Mouse (Mus musculus): Measurements from ENCODE around the gene Gapvd1.
"Not testable (repeated sequence)": the region's sequence is repeated elsewhere in the genome, so short reads cannot be mapped to it uniquely, and the experiment has no call there.

The Gapvd1 gene

DNA sequence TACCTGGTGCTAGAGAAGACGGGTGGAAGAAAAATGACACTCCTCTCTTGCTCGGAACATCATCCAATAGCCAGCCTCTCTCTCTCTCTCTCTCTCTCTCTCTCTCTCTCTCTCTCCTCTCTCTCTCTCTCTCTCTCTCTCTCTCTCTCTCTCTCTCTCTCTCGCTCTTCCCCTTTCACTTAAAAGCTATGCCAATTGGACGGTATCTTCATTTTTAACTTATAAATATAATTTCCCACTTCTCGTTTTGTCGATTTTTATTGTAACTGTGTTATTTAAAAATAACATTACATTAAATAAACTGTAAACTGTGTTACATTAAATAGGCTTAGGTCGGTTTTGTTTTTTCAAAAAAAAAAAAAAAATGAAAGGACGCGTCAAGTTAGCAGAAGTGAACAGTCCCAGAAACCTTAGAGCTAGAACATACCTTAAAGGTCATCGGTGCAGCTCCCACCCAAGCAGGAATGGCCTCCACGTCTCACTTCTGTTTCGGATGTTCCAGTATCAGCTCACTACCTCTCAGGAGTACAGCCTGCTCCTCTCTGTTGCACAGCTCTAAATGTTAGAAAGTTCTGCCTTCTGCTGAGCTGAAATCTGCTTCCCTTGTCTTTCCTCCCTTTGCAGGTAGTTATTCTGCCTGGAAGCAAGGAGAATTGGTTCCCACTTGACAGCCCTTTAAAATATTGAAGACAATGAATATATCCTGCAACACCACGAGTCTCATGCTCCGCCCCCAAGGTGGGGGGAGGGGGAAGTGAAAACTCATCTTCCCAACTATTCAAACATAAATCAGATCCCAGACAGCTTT lies at the start of gene Gapvd1:
TSS of gene Gapvd1 (minus strand) at position 682 of the 808 bp plus-strand sequence.
- peak; percentile 5 to 33 for DNase-seq (ENCODE audit: low spot score in 2 of 2)

- peak; percentile 22 to 47 for DNase-seq (ENCODE audit: low spot score in 2 of 2)
Measured at GRCm38 (mm10) chr2:34804815-34805214, 49.8 kb upstream of the Gapvd1 start.

DNA sequence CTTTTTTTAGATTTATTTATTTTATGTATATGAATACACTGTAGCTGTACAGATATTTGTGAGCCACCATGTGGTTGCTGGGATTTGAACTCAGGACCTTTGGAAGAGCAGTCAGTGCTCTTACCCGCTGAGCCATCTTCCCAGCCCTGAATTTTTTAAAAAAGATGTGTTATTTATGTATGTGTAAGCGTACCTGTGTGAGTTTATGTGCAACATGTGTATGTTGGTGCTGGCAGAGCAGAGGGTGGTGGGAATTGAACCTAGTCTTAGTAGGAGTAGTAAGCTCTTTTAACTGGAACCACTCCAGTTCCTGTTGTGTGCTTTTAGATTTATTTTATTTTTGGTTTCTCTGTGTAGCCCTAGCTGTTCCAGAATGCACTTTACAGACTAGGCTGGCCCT lies 49.1 kb upstream of the Gapvd1 start:
- DNase-seq (ENCODE audit: low spot score in 2 of 2), result no peak

GRCm38 (mm10) chr2:34803746-34804145 lies 48.7 kb upstream of the Gapvd1 start:
- DNase-seq (ENCODE audit: low spot score in 2 of 2), result no peak

GRCm38 (mm10) chr2:34802565-34803245 lies 47.7 kb upstream of the Gapvd1 start:
- not testable (repeated sequence) for DNase-seq (ENCODE audit: low spot score in 2 of 2)

DNA sequence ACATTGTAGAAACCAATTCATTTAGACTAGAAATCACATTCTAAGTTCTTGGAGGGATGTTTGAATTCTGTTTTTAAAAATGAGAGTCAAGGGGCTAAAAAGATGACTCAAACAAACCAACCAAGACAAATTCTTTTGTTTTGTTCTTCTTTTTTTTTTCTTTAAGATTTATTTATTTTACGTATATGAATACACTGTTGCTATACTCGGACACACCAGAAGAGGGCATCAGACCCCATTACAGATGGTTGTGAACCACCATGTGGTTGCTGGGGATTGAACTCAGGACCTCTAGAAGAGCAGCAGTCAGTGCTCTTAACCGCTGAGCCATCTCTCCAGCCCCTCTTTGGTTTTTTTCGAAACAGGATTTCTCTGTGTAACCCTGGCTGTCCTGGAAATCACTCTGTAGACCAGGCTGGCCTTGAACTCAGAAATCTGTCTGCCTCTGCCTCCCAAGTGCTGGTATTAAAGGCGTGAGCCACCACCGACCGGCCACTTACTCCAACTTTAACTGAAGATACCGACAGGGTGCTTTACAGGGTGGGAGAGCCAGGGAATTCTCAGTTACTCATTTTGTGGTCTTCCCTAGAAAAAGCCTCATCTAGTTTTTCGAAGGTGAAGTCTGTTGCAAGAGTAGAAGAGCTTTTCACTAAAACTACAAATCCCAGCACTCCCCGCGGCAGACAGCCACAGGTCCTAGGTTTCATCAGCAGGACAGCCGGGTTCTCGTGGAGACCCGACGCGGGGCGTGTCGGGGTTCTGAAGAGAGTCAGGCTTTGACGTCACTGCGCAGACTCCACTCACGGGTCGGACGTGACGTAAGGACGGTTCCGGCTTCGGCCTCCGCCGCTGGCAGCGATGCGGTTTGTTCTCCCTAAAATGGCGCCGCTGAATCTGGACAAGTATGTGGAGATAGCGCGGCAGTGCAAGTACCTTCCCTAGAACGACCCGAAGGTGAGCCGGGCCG lies 46.8 kb upstream of the Gapvd1 start:
- peak; percentile 97 to 99 for DNase-seq (ENCODE audit: low spot score in 2 of 2)

DNA sequence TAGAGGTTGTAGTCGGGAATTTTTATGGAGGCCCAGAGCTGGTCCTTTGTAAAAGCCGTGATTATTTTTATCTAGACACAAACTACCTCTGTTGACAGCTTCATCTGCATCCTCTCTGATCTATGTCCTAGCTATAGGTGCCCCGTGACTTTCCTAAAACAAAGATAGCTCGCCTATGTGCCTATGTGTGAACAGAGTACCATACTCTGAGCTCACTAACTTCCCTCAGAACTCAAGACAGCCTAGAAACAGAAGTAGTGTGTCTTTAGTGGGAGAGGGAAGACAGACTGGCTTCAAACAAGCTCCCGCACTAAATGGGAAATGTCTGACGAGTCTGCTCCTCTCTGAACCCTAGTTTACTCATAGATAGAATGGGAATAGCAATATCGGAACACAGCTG lies 45.3 kb upstream of the Gapvd1 start:
- DNase-seq (ENCODE audit: low spot score in 2 of 2), result no peak

DNA sequence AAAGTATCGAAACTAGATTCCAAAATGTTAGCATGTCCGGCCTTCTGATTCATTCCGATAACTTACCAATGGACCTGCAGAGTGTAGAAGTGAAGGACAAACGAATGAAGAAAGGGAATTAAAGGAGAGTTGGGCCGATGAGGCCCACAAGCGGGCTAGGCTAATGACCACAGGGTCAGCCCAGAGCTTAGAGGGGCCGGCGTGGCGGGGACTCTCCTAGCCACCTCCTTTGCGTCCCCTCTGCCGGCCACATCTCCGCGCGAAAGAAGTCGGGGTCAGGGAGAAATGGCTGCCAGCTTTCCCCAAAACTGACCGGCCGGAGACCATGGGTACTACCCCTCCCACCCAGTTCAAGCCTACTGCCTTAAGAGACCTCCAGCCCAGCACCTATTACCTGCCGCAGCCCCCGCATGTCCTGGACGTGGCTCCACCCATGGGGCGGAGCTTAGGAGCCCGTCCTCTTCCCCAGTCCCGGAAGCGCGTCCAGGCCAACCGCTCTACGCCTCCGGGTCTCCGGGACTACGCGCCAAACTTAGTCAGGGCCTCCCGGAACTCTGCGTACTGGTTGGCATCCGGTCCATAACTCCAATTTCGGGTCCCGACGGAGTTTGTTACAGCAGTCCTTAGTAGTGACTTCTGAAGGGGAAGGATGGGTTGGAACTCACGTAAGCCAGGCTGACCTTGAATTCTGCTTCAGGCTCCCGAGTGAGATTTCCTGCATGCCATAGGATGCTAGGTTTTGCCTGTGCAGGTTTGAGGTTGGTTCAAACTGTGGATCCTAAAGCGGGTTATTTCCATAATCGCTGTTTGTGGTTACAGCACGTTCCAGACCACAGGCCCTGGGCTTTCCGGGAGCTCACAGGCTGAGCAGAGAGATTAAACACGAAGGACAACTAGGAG lies 44.6 kb upstream of the Gapvd1 start, which contains the start of gene Rabepk:
TSS of gene Rabepk (minus strand) at position 556 of the 900 bp plus-strand sequence.
- DNase-seq (ENCODE audit: low spot score in 2 of 2), result peak; percentile 87 to 90

DNA sequence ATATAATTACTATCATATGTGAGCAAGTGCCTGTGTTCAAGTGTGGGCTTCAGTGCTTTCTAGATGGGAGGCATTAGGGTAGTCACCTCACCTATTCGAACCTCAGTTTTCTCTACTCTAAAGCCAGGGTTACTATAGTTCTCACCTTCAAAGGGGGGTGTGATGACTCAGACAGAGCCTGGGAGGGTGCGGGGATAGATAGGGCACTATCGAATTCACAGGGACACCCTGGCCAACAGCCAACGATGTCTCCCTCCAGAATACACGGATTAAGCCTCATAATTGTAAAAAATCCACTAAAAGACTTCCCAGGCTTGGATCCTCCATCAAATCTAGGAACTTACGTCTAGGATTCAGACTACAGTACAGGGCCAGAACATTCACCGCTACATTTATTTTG lies 40.4 kb upstream of the Gapvd1 start:
- DNase-seq (ENCODE audit: low spot score in 2 of 2), result peak in 1 of 2 experiments; percentile 50

DNA sequence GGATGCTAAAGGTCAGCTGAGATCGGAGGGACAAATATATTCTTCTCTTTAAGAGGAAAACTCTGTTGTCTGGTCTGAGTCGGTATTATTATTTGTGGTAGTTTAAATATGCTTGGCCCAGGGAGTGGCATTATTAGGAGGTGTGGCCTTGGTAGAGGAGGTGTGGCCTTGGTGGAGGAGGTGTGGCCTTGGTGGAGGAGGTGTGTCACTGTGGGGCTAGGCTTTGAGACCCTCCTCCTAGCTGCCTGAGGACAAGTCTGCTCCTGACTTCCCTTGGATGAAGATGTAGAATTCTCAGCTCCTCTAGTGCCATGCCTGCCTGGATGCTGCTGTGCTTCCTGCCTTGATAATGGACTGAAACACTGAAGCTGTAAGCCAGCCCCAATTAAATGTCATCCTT lies 39.5 kb upstream of the Gapvd1 start:
- no peak for DNase-seq (ENCODE audit: low spot score in 2 of 2)

DNA sequence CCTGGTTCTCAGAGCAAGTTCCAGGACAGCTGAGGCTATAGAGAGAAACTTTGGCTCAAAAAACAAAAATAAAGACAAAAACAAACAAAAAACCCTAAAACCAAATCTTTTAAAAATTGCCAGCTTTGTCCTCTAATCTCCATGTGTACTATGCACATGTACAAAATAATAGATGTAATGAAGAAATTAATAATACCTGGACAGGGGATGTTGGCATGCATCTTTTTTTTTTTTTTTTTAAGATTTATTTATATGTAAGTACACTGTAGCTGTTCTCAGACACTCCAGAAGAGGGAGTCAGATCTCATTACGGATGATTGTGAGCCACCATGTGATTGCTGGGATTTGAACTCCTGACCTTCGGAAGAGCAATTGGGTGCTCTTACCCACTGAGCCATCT lies 37.5 kb upstream of the Gapvd1 start:
- not testable (repeated sequence) for DNase-seq (ENCODE audit: low spot score in 2 of 2)

DNA sequence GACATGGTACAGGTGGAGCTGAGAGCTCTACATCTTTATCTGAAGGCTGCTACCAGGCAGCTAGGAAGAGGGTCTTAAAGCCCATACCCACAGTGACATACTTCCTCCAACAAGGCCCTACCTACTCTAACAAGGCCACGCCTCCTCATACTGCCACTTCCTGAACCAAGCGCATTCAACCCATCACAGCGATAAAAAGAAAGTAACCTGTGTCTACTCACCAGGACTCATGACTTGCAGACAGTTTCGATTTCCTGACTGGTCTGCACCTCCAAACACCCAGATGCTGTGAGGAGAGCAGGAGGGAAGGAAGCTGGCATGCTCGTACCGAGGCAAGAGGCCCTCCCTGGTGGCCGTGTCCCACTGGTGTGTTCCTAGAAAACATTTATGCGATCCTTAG lies 35.2 kb upstream of the Gapvd1 start:
- peak; percentile 79 to 85 for DNase-seq (ENCODE audit: low spot score in 2 of 2)

DNA sequence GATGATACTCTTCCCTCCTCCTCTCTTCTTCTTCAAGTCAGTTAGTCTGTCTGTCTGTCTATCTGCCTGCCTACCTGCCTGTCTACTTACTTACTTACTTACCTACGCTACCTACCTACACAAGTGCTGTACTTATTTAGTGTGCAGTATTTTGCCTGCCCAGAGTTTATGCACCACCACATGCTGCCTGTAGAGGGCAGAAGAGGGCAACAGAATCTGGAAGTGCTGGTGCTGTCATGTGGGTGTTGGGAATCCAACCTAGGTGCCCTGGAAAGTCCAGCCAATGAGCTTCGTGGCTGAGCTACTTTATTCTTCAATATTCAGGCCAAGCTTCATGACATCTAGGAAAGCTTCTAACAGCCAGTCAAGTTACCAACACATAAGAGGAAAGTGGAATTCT lies 29.1 kb upstream of the Gapvd1 start:
- peak; percentile 48 to 66 for DNase-seq (ENCODE audit: low spot score in 2 of 2)

DNA sequence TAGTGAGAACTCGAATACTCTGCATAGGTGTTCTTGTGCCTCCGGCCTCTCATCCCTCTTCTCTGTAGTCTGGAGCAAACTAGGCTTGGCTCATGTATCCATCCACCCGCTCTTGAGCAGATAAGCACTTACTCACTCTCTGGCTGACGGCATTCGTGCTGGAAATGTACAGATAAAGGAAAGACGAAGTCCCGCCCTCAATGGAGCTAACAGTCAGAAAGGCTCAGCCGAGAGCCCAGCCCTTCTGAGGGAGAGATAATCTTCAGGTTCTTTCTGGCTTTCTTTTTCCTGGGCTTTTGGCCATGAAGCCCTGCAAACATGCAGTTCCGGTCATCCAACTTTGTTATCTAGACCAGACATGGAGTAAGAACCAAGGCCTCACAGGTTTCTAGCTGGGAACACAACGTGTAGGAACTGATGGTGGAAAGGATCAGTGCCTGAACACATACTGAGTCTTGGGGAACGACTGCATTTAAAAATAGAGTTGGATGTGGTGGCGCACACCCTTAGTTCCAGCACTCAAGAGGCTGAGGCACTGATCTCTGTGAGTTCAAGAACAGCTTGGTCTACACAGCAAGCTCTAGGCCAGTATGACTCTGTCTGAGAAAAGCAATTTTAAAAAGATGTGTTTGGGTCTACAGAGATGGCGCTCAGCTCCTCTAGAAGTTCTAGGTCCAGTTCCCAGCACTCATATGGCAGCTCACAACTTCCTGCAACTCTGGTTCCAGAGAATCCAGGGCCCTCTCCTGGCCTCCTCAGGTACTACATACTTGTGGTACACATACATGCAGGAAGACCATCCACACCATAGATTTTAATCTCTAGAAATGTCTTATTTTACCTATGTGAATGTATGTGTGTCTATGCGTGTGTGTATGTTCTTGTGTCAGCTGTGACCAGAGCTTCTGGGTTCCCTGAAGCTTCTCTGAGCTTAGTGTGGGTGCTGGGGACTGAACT lies 28.3 kb upstream of the Gapvd1 start:
- DNase-seq (ENCODE audit: low spot score in 2 of 2), result peak; percentile 65 to 80

DNA sequence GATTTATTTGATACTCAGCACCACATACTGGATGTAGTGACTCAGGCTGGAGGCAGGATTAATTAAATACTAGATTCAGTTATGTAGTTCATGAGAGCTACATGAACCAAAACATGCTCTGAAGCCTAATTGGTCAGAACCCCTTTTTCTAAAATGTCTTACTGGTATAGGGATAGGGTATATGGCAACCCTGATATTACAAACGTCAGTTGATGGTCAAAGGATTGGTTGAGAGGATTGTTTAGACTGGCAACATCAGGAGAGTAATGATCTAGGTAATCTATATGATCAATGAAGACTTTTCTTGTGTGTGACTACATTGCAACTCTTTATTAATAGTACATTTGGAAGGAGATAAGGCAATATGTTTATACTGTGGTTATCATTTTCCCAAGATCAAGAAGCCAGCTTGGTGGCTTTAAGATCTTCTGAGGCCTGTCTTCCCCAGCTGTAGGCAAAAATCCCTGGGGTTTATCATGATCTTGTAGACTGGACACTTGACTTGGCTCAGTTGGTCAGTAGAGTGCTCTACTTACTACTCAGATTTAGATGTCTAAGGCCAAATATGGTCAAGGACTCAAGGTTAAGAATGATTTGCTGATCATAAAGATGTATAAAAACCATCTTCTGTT lies 22.3 kb upstream of the Gapvd1 start:
- no peak for DNase-seq (ENCODE audit: low spot score in 2 of 2)

DNA sequence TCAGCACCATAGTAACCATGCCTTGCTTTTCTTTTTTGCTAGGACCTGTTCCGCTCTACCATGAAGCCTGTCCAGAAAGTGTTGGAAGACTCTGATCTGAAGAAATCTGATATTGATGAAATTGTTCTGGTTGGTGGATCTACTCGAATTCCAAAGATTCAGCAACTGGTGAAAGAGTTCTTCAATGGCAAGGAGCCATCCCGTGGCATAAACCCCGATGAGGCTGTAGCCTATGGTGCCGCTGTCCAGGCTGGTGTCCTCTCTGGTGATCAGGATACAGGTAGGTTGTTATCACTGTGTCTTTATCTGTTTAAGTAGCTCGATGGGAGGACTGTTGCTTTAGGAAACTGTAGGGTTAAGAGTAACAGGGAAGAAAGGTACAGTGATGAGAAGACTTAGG lies 19.5 kb upstream of the Gapvd1 start:
- DNase-seq (ENCODE audit: low spot score in 2 of 2), result no peak

- no peak for DNase-seq (ENCODE audit: low spot score in 2 of 2)
Measured at GRCm38 (mm10) chr2:34773673-34774072, 18.6 kb upstream of the Gapvd1 start.

DNA sequence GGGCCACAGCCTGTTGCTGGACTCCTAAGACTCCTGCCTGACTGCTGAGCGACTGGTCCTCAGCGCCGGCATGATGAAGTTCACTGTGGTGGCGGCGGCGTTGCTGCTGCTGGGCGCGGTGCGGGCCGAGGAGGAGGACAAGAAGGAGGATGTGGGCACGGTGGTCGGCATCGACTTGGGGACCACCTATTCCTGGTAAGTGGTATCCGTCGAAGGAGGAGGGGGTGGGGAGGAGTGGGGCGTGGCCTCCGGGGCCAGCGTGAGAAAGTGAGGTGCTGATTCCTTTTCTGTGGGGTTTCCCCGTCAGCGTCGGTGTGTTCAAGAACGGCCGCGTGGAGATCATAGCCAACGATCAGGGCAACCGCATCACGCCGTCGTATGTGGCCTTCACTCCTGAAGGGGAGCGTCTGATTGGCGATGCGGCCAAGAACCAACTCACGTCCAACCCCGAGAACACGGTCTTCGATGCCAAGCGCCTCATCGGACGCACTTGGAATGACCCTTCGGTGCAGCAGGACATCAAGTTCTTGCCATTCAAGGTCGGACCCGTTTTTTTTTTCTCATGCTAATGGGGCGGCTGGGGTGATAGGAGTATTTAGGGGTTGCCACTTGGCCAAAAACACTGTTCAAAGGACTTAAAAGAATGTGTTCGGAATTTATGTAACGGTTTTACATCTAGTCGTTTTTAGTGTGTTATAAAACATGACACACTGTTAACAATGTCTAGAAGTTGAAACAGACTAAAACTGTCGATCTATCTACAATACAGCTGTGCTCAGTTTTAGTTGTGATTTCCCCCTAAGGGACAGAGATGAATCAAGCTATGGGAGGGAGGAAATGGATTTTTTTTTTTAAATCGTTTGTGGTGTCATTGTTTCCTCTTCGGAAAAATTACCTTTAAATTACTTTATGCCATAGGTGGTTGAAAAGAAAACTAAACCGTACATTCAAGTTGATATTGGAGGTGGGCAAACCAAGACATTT lies 17.5 kb upstream of the Gapvd1 start:
- DNase-seq (ENCODE audit: low spot score in 2 of 2), result peak; percentile 64 to 75
